Mouse (Mus musculus) testis, adult 2 months (tissue): ENCODE results near the gene Serpina1f.

ENCODE experiments used
- CTCF ChIP-seq: fragments of 200-500 bp; IDR thresholded peaks from 2 replicates; pipeline ENCODE4 v1.5.1; 2012; ENCODE audit warnings: low read depth, mild to moderate bottlenecking, inconsistent platforms, low read length, moderate library complexity; ENCODE audit not compliant: control insufficient read depth, insufficient read depth, insufficient replicate concordance
- POLR2A ChIP-seq: fragments of 200-500 bp; IDR thresholded peaks from 2 replicates; pipeline ENCODE4 v1.6.1; 2012; ENCODE audit warnings: low read depth, mild to moderate bottlenecking, inconsistent platforms, low read length, moderate library complexity; ENCODE audit not compliant: control insufficient read depth

- TF ChIP-seq CTCF = no peak
- TF ChIP-seq POLR2A = no peak
Measured at GRCm38 (mm10) chr12:103710405-103710804, 15.1 kb upstream of the Serpina1f start.
